Mouse (Mus musculus): ENCODE results near the gene Rasal3. TPM values are rescaled to one million over a fixed set of nuclear protein-coding genes. Genes with fewer than 3 reads are reported as not detected.
A peak's percentile ranks its signal among the peaks of the same experiment; 100 is the strongest.

The Rasal3 gene
- total RNA-seq, 2 experiments from 2014 or later, result 3.0 TPM

- intact Hi-C loops (cut with DNase I), result no loop called here
- no peak for DNase-seq (ENCODE audit: low spot score in 2 of 2)
Measured at GRCm38 (mm10) chr17:32396266-32396665, 7.1 kb downstream of the Rasal3 start.

GRCm38 (mm10) chr17:32393944-32394343 lies 9.4 kb downstream of the Rasal3 start:
- intact Hi-C loops (cut with DNase I), result no loop called here
- no peak for DNase-seq (ENCODE audit: low spot score in 2 of 2)

- intact Hi-C loops (cut with DNase I), result loop anchor here (5.0 kb wide), 3 partner anchors 42 to 103 kb away; no protein-coding TSS in a partner anchor
- peak; percentile 94 to 96 for DNase-seq (ENCODE audit: low spot score in 2 of 2)
Measured at GRCm38 (mm10) chr17:32389101-32389659, 14.2 kb downstream of the Rasal3 start, which contains the start of gene Wiz. Wiz (minus strand) TSS chr17:32389439.

GRCm38 (mm10) chr17:32388370-32389100 lies 14.8 kb downstream of the Rasal3 start:
- DNase-seq (ENCODE audit: low spot score in 2 of 2), result no peak
- intact Hi-C loops (cut with DNase I), result loop anchor here (5.0 kb wide), 3 partner anchors 41 to 104 kb away; no protein-coding TSS in a partner anchor

GRCm38 (mm10) chr17:32387986-32388369 lies 15.4 kb downstream of the Rasal3 start:
- intact Hi-C loops (cut with DNase I), result loop anchor here (5.0 kb wide), 3 partner anchors 41 to 104 kb away; no protein-coding TSS in a partner anchor
- no peak for DNase-seq (ENCODE audit: low spot score in 2 of 2)

GRCm38 (mm10) chr17:32386659-32387432 lies 16.5 kb downstream of the Rasal3 start:
- peak; percentile 47 to 56 for DNase-seq (ENCODE audit: low spot score in 2 of 2)
- intact Hi-C loops (cut with DNase I), result loop anchor here (5.0 kb wide), 3 partner anchors 40 to 105 kb away; no protein-coding TSS in a partner anchor

GRCm38 (mm10) chr17:32383661-32384060 lies 19.7 kb downstream of the Rasal3 start:
- no peak for DNase-seq (ENCODE audit: low spot score in 2 of 2)
- intact Hi-C loops (cut with DNase I), result loop anchor here (2.0 kb wide), 1 partner anchor 19 kb away; no protein-coding TSS in a partner anchor

GRCm38 (mm10) chr17:32382576-32382975 lies 20.8 kb downstream of the Rasal3 start:
- intact Hi-C loops (cut with DNase I), result loop anchor here (2.0 kb wide), 1 partner anchor 18 kb away; no protein-coding TSS in a partner anchor
- no peak for DNase-seq (ENCODE audit: low spot score in 2 of 2)

GRCm38 (mm10) chr17:32378786-32379185 lies 24.6 kb downstream of the Rasal3 start:
- DNase-seq (ENCODE audit: low spot score in 2 of 2), result no peak
- intact Hi-C loops (cut with DNase I), result no loop called here

- intact Hi-C loops (cut with DNase I), result no loop called here
Measured at GRCm38 (mm10) chr17:32377137-32377536, 26.2 kb downstream of the Rasal3 start.

GRCm38 (mm10) chr17:32376475-32376874 lies 26.9 kb downstream of the Rasal3 start:
- DNase-seq (ENCODE audit: low spot score in 2 of 2), result no peak
- intact Hi-C loops (cut with DNase I), result no loop called here

More at GRCm38 (mm10) chr17:32377137-32377536, 26.2 kb downstream of the Rasal3 start:
- no peak for DNase-seq (ENCODE audit: low spot score in 2 of 2)

- no peak for DNase-seq (ENCODE audit: low spot score in 2 of 2)
- intact Hi-C loops (cut with DNase I), result no loop called here
Measured at GRCm38 (mm10) chr17:32368991-32369578, 34.3 kb downstream of the Rasal3 start.

- intact Hi-C loops (cut with DNase I), result no loop called here
- no peak for DNase-seq (ENCODE audit: low spot score in 2 of 2)
Measured at GRCm38 (mm10) chr17:32367706-32368105, 35.7 kb downstream of the Rasal3 start.

- intact Hi-C loops (cut with DNase I), result loop anchor here (2.0 kb wide), 1 partner anchor 18 kb away; no protein-coding TSS in a partner anchor
- no peak for DNase-seq (ENCODE audit: low spot score in 2 of 2)
Measured at GRCm38 (mm10) chr17:32365296-32365695, 38.1 kb downstream of the Rasal3 start.

GRCm38 (mm10) chr17:32364850-32365249 lies 38.5 kb downstream of the Rasal3 start:
- DNase-seq (ENCODE audit: low spot score in 2 of 2), result no peak
- intact Hi-C loops (cut with DNase I), result loop anchor here (2.0 kb wide), 1 partner anchor 18 kb away; no protein-coding TSS in a partner anchor

- peak; percentile 91 to 92 for DNase-seq (ENCODE audit: low spot score in 2 of 2)
- intact Hi-C loops (cut with DNase I), result loop anchor here (2.0 kb wide), 1 partner anchor 18 kb away; no protein-coding TSS in a partner anchor
Measured at GRCm38 (mm10) chr17:32364331-32364730, 39.1 kb downstream of the Rasal3 start.

GRCm38 (mm10) chr17:32363821-32364301 lies 39.5 kb downstream of the Rasal3 start:
- DNase-seq (ENCODE audit: low spot score in 2 of 2), result no peak
- intact Hi-C loops (cut with DNase I), result loop anchor here (2.0 kb wide), 1 partner anchor 19 kb away; no protein-coding TSS in a partner anchor

GRCm38 (mm10) chr17:32362686-32363085 lies 40.7 kb downstream of the Rasal3 start:
- intact Hi-C loops (cut with DNase I), result no loop called here

GRCm38 (mm10) chr17:32359928-32360327 lies 43.5 kb downstream of the Rasal3 start:
- no peak for DNase-seq (ENCODE audit: low spot score in 2 of 2)
- intact Hi-C loops (cut with DNase I), result no loop called here

More at GRCm38 (mm10) chr17:32362686-32363085, 40.7 kb downstream of the Rasal3 start:
- no peak for DNase-seq (ENCODE audit: low spot score in 2 of 2)

Measured in left cerebral cortex, postnatal 14 days (tissue).